Mouse (Mus musculus) thymus, postnatal 4 days (tissue): ENCODE results near the gene Prss8.
A peak's percentile ranks its signal among the peaks of the same experiment; 100 is the strongest.
"Not testable (repeated sequence)": the region's sequence is repeated elsewhere in the genome, so short reads cannot be mapped to it uniquely, and the experiment has no call there.

ENCODE experiments used
- DNase-seq: peaks from one replicate; pipeline ENCODE4 v3.0.0; 2021

Gene Prss8

DNA sequence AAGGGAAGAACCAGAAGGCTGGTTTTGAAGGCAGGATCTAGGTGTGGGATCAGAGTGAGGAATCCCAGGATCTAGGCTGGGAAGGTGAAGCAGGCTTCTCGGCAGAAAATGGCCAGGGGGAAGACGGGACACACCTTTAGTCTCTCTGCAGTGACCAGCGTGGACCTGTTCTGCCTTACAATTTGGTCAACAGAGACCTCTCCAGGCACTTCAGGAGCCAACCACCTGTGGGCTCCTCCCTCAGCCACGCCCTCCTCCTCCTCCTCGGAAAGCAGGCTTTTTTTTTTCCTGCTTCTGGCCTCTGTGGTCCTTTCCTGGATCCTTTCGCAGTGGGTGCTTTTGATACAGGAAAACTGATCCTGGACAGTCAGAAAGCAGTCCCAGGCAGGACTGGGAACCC lies at the start of gene Prss8:
Gene Prss8, minus strand, starts transcription at position 182 of the 400 bp plus-strand sequence.
- no peak for DNase-seq

DNA sequence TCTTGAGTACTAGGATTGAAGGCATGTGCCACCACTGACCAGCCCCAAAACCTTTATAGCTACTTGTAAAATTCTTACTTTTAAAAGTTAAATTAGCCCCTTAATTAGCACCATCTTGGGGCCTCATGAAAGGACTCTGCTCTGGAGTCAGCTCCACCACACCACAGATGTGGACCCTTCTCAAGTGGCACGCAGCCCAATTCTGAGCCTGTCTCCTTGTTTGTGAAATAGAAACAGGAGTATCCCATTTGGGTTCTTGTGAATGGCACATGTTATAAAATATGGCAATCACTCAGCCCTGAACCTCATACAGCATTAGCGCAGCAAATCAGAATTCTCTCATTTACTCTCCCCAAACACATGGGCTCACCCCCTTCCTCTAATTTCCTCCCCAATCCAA lies 49.0 kb upstream of the Prss8 start:
- no peak for DNase-seq

DNA sequence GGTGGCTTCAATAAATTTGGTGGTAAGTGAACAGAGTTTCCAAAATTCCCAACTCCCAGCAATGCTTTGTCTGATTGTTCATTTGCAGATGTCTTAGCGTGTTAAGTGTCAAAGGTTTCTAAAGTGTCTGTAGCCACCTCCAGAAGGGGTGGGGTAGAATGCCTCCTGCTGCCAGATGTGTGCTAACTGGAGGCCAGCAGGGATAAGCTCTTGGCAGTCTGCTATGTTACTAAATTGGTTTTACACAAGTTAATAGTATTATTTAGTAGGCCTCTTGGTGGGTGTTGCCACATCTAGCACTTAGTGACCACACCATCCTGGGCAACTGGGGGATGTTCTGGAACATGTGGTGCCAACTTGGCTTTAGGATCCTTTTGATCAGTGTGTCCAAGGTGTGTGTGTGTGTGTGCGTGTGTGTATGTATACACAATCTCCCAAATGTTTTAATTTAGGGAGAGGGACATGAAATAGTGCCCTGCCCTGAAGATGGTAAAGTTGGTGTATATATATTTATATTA lies 44.6 kb upstream of the Prss8 start:
- no peak for DNase-seq

DNA sequence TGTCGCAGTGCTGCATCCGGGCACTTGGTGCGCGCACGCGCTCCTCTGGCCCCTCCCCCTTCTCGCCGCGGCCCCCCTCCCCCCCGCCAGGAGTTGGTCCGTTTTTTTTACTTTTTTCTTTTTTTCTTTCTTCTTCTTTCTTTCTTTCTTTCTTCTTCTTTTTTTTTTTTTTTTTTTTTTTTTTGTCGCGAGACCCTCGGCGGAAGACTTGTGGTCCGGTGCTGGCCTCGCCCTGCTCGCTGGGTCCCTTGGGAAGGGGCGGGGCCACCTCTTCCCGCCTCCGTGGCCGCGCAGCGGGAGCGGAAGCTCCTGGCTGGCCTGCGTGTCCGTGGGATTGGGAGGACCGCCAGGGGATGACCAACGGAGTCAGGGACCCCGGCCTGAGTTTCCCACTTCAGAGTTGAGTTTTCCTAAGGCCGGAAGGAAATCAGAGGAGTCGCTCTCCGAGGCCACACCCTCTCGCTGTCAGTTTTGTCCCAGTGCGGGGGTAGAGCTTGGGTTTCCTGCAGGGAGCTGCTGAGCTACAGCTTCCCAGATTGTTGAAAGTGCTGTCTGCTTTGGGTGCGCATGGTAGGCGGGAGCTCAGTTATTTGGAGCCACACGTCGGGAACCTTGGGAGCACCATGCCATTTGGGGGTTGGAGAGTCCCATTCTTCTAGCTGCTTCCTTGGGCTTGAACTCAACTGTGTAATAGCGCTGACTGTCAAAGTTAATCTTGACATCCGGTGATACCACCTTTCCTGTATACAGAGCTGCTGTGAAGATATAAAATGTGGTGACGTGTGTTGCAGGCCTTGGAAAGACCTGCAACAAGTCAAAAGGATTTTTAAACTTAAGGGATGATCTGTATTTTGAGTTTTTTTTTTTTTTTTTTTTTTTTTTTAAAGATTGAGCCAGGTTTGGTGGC lies 38.3 kb upstream of the Prss8 start:
- peak; percentile 89 for DNase-seq

DNA sequence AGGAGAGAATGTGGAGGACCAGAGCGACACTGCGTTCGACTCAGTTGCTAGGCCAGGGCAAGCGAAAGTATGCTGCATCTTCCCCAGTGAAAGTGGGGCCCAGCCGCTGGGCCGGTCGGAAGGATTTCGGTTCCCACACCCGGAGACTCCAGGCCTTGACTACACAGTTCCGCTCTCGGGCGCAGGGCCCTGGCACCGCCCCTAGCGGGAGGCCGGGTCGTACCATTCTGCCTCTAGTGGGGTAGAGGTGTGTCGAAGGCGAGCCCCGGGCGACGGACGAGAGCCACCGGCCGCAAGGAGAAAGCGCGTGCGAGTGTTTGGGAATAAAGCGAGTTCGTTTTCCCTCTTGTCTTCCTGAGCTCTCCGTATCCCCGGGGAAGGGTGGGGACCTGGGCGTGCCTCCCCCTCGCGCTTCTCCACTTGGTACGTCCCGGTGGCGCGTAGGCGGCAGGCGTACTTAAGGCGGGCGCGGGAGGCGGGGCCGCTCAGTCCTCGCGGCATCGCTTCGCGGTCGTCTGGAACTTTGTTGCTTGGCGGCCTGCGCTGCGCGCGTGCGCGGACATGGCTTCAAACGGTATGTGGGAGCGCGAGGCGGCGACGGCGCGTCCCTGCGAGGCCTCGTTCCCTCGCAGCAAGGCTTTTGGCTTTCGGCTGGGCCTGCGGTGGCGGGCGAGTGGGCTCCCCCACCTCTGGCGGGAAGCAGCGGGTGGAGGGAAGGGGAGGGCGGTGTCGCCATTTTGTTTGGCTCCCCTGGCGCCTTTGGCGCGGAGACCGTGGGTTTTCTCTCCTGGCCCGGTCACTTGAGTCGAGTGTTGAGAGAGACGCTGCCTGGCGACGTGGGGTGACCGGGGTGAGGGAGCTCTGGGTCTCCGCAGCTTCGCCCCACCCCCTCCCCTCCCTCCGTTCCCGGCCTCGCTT lies 37.4 kb upstream of the Prss8 start, which contains the start of gene Fus:
Gene Fus, plus strand, starts transcription at position 454 of the 918 bp plus-strand sequence.
- peak; percentile 99 for DNase-seq

DNA sequence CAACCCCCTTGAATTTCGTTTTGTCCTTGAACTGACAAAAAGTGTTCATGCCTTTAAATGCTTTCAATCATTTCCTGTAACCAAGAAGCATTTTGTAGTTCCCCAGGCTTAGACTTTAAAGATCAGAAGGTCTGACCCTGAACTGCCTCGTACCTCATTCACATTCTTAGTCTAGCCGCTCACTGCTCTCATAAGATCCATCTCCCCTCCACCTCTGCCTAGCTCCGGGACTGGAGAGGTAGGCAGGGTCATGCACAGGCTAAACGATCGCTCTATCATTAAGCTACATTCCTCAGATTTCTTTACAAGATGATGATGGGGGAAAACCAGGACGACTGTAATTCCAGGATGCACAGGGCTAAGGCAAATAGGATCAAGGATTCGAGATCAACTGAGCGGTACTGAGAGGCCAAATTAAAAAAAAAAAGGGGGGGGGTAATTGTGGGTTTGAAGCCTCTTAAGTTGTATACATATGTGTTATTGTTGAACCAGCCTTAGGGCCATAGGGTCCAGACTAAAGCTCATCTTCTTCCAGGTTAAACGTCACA lies 36.5 kb upstream of the Prss8 start:
- peak; percentile 31 for DNase-seq

DNA sequence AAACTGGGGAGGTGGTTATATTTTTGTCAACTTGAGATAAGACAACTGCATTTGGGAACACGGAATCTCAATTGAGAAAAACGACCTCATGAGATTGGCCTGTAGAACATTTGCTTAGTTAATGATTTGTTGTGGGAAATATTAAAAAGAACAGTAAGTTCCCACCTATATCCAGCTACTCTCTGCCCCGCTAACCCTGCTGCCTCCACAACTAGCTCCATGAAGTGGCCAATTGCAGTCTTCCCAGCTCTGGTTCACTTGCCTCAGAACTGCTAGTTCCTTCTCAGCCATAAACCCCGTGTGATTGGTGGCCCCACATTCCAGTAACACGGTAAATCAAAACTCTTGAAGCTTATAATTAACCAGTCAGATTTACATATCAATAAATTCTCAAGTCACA lies 29.5 kb upstream of the Prss8 start:
- no peak for DNase-seq

DNA sequence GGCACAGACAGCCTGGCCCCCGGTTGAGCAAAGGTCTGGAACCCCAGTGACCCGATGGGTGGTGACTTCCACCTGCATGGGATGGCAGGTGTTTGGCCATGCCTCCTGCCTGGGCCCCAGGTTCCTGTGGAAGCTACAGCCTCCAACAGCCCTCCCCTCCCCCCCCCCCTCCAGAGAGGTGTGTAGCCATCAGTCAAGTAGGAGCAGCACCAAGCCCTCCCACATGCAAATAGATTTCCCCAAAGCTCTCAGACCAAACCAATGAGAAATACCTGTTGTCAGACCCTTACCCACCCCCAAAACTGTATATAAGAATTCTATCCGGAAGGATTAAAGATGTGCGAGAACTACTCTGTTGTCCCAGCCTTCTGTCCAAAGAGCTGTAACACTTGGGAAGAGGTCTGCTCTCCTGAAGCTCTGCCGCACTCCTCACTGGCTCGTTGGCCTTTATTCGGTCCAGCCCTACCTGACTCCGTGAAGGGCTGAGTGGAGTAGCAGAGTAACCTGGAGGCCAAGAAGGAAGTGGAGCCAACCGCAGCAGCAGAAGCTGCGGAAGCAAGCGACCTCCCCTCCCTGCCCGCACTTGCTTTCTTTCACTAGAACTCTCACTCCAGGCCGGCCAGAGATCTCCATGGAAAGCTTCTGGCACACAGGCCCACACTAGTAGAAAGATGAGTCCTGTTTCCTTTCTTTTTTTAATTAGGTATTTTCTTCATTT lies 23.1 kb upstream of the Prss8 start:
- peak; percentile 59 for DNase-seq

DNA sequence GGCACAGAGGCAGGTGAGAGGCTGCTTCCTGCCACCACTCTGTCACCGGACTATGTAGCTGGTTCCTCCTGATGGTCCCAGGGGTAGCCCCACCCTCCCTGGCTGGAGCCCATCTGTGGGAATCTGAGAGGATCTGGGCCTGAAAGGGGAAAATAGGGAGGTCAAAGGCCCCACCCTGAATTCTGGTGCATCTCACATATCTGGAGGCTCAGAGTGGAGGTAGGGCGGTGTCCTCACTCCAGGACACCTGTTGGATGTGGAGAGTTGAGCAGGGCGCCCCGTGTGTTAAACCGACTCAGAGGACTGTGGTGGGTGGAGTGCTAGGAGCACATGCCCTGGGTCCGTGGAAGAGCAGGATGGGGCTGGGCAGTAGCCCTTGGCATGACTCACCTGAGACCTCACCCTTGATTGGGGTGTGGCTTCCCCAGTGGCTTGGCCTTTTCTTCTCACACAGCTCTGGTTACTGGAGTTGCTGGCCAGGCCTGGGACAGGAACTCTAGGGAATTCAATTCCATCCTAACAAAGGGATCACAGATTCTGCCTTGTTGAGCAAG lies 16.6 kb upstream of the Prss8 start, which contains the start of gene Prss36:
Gene Prss36, minus strand, starts transcription at position 256 of the 554 bp plus-strand sequence.
- DNase-seq = no peak

DNA sequence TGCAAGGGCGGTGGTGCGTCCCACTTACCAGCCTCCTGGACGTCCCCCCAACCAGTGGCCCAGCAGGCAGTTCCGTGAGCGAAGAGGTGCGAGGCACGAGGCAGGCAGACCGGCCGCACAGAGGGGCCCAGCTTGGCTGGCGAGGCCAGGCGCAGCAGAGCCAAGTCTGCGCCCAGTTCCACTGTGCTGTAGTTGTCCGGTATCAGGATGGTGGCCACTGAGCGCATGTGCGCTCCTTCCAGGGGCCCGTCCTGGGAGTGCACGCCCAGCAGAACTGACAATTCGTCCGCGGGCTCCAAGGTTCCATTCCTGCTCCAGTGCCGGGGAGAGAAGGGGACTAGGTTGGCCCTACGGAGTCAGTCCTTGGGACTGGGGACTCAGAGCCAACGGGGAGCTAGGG lies 14.7 kb upstream of the Prss8 start:
- no peak for DNase-seq

DNA sequence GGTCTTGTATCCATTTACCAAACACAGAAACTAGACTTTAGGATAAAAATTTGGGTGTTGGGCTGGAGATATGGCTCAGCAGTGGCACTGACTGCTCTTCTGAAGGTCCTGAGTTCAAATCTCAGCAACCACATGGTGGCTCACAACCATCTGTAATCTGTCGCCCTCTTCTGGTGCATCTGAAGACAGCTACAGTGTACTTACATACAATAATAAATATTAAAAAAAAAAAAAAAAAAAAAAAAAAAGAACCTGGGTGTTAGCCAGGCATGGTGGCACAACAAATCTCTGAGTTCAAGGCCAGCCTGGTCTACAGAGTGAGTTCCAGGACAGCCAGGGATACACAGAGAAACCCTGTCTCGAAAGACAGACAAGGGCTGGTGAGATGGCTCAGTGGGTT lies 12.2 kb upstream of the Prss8 start:
- not testable (repeated sequence) for DNase-seq

DNA sequence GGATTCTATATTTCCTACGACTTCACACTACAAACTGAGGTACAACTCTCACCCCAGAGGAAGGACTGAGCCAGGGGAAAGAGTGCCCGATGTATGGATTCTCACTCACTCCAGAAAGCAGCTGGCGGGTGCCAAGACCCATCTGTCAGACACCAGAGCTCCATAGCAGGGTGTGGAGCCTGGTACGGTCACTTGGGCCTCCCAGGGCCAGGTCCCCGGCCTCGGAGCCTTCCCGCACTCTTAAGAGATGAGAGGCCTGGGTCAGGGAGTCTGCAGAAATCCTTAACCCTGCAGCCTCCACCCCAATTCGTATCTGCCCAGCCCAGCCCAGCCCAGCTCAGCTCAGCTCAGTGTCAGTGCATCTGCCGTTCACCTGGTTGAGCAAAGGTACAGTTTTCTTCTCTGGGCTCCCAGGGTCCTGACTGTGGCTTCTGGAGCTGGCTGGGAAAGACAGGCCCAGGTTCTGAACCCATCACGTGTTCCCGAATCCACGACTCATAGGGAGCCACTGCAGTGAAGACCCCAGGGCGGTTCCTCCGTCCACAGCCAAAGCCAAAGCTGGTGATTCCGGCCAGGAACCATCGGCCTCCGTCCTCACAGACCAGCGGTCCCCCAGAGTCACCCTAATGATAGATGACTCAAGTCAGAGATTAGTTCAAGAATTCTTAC lies 6.4 kb upstream of the Prss8 start:
- no peak for DNase-seq

DNA sequence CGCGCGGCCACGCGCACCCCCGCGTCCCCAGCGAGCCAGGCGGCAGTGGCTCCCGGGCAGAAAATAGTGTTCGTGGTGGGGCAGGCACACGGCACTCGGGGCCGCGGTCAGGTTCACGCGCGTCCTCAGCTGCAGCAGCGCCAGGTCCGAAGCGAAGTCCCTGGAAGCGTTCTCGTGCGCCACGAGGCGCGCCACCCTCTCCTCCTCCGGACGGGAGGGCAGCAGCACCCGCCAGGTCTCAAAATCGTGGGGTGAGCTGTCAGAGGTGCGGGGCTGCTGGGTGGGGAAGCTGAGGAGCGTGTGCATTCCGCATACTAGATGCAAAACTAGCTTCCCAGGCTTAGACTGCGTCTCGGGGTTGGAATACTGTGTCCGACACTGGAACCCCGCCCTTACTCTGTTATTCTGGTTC lies 5.8 kb upstream of the Prss8 start:
- no peak for DNase-seq

DNA sequence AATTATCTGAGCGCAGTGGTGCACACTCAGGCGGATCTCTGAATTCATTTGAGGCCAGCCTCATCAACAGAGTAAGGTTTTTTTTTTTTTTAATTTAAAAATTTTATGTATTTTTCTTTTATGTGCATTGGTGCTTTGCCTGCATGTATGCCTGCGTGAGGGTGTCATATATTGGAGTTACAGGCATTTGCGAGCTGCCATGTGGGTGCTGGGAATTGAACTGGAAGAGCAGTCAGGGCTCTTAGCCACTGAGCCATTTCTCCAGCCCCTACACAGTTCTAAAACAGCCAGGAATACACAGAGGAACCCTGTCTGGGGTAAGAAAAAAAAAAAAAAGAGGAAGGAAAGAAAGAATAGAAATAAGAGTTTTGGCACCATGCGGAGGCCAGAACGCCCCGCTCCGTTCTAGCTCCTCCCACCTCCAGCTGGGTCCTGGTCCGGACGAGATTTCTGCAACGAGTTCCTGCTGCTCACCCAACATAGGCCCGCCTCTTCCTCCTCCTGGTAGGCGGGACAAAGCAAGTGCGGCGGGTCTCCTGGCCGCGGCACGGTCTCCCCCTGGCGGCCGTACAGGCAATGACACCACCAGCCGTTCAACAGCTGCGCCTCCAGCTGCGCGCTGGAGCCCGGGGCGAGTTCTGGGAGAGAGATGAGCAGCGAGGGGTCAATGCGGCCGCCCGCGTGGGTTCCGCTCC lies 5.3 kb upstream of the Prss8 start:
- DNase-seq = peak; percentile 96

DNA sequence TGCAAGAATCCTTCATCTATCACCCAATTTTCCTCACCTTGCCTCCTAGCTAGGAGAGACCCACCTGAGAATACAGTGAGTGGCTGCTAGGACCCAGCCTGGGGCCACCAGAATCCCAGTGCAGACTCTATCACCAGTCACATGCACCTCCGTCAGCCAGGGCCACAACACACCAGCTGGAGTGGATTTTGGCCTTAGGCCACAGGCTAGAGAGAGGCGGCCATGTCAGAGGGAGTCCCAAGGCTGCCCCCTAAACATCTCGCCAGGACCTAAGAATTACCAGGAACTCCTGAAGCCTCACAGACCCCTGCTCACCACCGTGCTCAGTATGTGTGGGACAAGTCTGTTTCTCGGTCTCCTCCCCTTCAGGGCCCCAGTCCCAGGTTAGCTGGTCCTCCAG lies 4.2 kb upstream of the Prss8 start:
- no peak for DNase-seq

DNA sequence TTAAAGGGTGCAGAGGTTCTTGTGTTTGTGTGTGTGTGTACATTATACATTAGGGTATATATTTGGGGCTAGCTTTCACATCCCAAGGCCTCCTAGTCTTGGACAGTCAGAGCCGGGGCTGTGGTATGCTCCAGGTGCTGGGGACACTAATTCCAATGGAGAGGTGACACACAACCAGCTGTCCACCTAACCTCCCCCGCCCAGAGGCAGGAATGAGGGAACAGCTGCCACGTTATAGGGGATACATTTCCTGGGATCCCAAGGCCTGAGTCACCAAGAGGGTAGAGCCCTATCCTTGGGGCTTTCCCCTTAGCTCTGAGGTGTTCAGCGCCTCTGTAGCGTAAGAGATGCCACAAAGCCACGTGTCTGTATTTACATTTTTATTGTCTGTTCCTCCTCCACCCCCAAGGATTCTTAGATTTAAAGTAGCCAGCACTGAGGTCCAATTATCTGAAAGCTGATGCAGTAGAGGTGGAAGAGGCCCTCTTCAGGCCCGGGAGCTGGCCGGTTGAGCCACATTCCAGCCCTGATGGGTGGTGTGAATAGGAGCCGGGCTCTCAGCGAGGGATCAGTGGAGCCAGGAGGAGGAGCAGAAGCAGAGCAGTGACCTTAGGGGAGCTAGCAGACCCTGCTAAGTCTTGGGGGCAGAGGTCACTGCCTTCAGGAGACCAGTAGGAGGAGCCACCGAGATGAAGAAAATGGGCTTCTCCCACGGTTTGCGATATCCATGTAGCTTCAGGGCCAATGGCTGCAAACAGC lies 2.5 kb upstream of the Prss8 start:
- DNase-seq = no peak

DNA sequence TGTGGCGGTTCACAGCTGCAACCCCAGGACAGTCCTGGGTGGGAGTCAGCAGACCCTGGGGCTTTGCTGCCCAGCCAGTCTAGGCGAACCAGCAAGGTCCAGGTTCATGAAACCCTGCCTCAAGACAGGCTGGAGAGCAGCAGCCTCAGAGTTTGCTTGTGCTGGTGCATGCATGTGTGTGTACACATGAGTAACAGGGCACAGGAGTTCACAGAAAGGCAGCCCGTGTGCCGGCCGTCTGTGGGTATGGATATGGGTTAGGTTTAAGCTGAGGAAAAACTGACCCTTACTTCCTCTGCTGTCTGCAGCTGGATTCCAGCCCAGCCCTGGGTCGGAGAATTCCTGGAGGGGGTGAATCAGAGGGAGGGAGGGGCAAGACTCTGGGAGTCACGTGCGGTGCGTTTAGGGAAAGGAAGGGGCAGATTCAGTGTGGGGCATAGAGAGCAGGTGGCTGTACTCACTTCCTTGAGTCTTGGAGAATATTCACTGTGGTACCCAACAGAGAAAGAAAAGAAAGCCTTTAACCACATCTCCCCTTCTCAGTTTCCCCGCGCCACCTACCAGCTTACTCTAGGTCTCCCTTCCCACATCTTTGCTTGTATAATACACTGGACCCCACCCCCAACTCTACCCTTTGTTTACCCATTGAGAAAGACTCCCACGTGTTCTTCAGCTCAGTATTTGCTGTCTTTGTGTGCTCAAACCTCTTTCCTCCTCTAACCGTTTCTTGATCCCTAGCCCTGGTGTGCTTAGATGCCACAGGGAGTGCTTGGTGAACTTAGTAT lies 1.6 kb upstream of the Prss8 start:
- DNase-seq = no peak

DNA sequence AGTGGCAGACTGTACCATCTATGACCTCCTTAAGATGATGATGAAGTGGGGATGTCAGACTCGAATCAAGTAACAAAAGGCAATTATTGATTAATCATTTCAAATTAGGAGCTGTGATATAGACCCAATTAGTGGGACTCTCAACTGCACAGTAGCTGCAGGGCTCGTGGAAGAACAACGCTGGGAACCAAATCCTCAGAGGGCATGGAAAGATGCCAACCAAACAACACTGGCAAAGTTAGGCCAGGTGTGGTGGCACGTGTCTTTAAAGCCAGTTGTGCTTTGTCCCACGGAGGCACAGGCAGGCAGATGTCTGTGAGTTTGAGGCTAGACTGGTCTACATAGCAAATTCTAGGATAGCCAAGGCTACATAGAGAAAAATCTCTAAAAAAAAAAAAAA lies 732 bp upstream of the Prss8 start:
- DNase-seq = no peak

DNA sequence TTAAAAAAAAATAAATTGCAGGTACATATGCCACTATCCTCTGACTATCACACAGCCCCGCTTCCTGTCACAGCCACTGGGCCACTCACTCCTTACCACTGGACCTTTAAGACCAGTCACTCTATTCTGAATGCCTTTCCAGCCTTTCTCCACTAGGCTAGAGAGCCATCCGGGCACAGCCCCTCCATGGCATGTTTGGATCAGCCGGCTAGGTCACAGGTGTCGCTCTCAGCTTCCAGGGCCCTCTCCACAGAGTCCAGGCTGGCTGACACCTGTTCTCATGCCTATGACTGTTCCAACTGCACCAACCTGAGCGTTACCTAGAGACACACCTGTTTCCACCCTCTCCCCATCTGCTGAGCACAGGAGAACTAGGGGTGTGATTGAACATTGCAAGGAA lies 1.3 kb downstream of the Prss8 start:
- no peak for DNase-seq
